Comparison of ENCODE assay signal across 18 mouse cellular contexts in the genomic region with DNA sequence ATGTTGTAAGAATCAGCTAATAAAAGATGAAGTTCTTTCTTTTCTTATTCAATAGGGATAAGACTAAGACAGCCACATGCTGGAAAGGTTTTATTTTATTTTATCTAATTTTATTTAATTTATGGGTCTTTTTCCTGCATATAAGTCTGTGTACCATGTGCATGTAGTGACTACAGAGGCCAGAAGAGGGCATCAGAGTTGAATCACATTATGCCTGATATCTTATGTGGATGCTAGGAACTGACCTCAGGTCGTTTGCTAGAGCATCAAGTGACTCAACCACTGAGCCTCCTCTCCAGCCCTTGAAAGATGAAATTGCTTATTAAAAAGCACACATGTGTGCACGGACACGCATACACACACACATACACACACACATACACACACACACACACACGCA.
DNase-seq lines count a peak whose midpoint lies in the region; TF ChIP-seq lines count a peak whose summit lies in the region.
"Had no signal": no experiment of that assay in that cellular context is flagged by ENCODE, and none has a peak within 500 bp of the region (broad histone marks: within the 10 kb centered on the region; RNA-seq: fewer than 3 reads in every experiment).

No protein-coding gene starts in this region.

- H3K27ac ChIP-seq in left cerebral cortex, adult 2 months = no peak overlapping the region
- H3K27ac ChIP-seq in forebrain, embryonic 10.5 days = no peak overlapping the region
- H3K27ac ChIP-seq: liver, embryonic 15.5 days; midbrain, embryonic 10.5 days had no signal

- H3K36me3 ChIP-seq in forebrain, embryonic 10.5 days (replicated peaks) = no peaks in the 10 kb centered on the region
- H3K36me3 ChIP-seq: G1E; heart, embryonic 12.5 days; liver, embryonic 15.5 days; midbrain, embryonic 10.5 days had no signal

- H3K4me3 ChIP-seq in left cerebral cortex, adult 2 months = no peak overlapping the region
- no peak overlapping the region for H3K4me3 ChIP-seq in forebrain, embryonic 10.5 days
- H3K4me3 ChIP-seq: erythroblast, embryonic 14.5 days; heart, embryonic 12.5 days; liver, embryonic 15.5 days; midbrain, embryonic 10.5 days had no signal

- H3K9me3 ChIP-seq in forebrain, embryonic 10.5 days = no peaks in the 10 kb centered on the region
- H3K9me3 ChIP-seq: heart, embryonic 12.5 days; liver, embryonic 15.5 days; midbrain, embryonic 10.5 days had no signal

- H3K27me3 ChIP-seq in forebrain, embryonic 10.5 days (ENCODE audit: poor library complexity, severe bottlenecking) = no peaks in the 10 kb centered on the region
- H3K27me3 ChIP-seq: heart, embryonic 12.5 days; liver, embryonic 15.5 days had no signal

- intact Hi-C loops in left cerebral cortex, adult 2 months (cut with DNase I) = no loop called here
- intact Hi-C loops in left cerebral cortex, postnatal 25 days (cut with DNase I) = no loop called here

- WGBS in forebrain, embryonic 10.5 days = 91% methylated on average over 4 of the region's 4 CpGs

- H3K4me1 ChIP-seq in forebrain, embryonic 10.5 days = no peaks in the 10 kb centered on the region
- H3K4me1 ChIP-seq: liver, embryonic 15.5 days; midbrain, embryonic 10.5 days had no signal

- DNase-seq in left cerebral cortex, adult 2 months (ENCODE audit: extremely low spot score in 1 of 2, low spot score in 2 of 2) = no peak
- no peak for DNase-seq in left cerebral cortex, postnatal 25 days (ENCODE audit: low spot score in 2 of 2)
- DNase-seq in 3T3-L1 (ENCODE audit: low read depth, low spot score) = peak; percentile 66
- DNase-seq in 416B (ENCODE audit: low read depth) = peak; percentile 52
- DNase-seq in R1 (ENCODE audit: low read depth, low spot score) = peak; percentile 66
- DNase-seq in c-Kit-positive CD71-positive TER-119-positive erythroid progenitor cells, embryonic 14.5 days (ENCODE audit: low spot score) = no peak
- no peak for DNase-seq in forebrain, embryonic 10.5 days (ENCODE audit: extremely low spot score, low spot score)
- DNase-seq: cerebellum, adult 11-12 months; forebrain, postnatal 0 days; gastrocnemius, postnatal 10 days; kidney, adult 2 months; right cerebral cortex, postnatal 25 days; thymus, adult 2 months had no signal

- peak; percentile 6; the same call in 1 of the 2 replicates for TF ChIP-seq CTCF in left cerebral cortex, adult 2 months (IDR thresholded peaks at IDR 0.05)

Comparison
In these comparisons a context has a peak if more than half of its experiments do, and no peak if none do; other contexts are left out.
1. DNase-seq: peak in 3T3-L1 (single experiment), 416B (single experiment) and R1 (single experiment); none in left cerebral cortex, adult 2 months (0 of 2), left cerebral cortex, postnatal 25 days (0 of 2), c-Kit-positive CD71-positive TER-119-positive erythroid progenitor cells, embryonic 14.5 days (single experiment) and forebrain, embryonic 10.5 days (single experiment).